Mouse (Mus musculus) left cerebral cortex, postnatal 4 days (tissue): ENCODE measurements around the gene Ly6g6f. TPM values are rescaled to one million over a fixed set of nuclear protein-coding genes. Genes with fewer than 3 reads are reported as not detected.

Source experiments
- DNase-seq: peaks from one replicate; pipeline ENCODE4 v3.0.0-alpha.2; 2022
- intact Hi-C: fragments of 180-260 bp; cut with DNase I; formaldehyde crosslinking; loops from one replicate; pipeline ENCODE4 v1.15.1; 2025
- total RNA-seq, 2 experiments: library from RNA; stranded (reverse); gene quantifications; 2 replicates each; pipeline ENCODE4 v1.2.3; 2021

Gene Ly6g6f
- total RNA-seq, 2 experiments from 2014 or later, result not detected

GRCm38 (mm10) chr17:35108097-35108496 lies 22.7 kb upstream of the Ly6g6f start, which contains the start of gene Ly6g5c:
Gene Ly6g5c, plus strand, starts transcription at chr17:35108279.
- DNase-seq, result peak; percentile 70
- intact Hi-C loops, result no loop called here

GRCm38 (mm10) chr17:35106522-35106921 lies 21.1 kb upstream of the Ly6g6f start:
- DNase-seq, result no peak
- intact Hi-C loops, result no loop called here

GRCm38 (mm10) chr17:35105740-35106389 lies 20.5 kb upstream of the Ly6g6f start:
- DNase-seq, result peak; percentile 71
- intact Hi-C loops, result no loop called here

- DNase-seq, result no peak
- intact Hi-C loops, result no loop called here
These were observed 19.3 kb upstream of the Ly6g6f start for GRCm38 (mm10) chr17:35104754-35105153.

- intact Hi-C loops, result no loop called here
- no peak for DNase-seq
These were observed 18.7 kb upstream of the Ly6g6f start for GRCm38 (mm10) chr17:35104079-35104478.

- intact Hi-C loops, result no loop called here
- no peak for DNase-seq
These were observed 17.8 kb upstream of the Ly6g6f start for GRCm38 (mm10) chr17:35103221-35103690.

GRCm38 (mm10) chr17:35102299-35102698 lies 16.9 kb upstream of the Ly6g6f start:
- intact Hi-C loops, result no loop called here

GRCm38 (mm10) chr17:35101161-35101560 lies 15.8 kb upstream of the Ly6g6f start:
- DNase-seq, result no peak
- intact Hi-C loops, result no loop called here

More at GRCm38 (mm10) chr17:35102299-35102698, 16.9 kb upstream of the Ly6g6f start:
- DNase-seq, result no peak

- intact Hi-C loops, result no loop called here
- DNase-seq, result no peak
These were observed 14.9 kb upstream of the Ly6g6f start for GRCm38 (mm10) chr17:35100196-35100765.

- intact Hi-C loops, result no loop called here
- DNase-seq, result peak; percentile 61
These were observed 11.8 kb upstream of the Ly6g6f start for GRCm38 (mm10) chr17:35097164-35097655.

GRCm38 (mm10) chr17:35096597-35096996 lies 11.2 kb upstream of the Ly6g6f start:
- intact Hi-C loops, result no loop called here
- no peak for DNase-seq

GRCm38 (mm10) chr17:35094475-35095365 lies 9.3 kb upstream of the Ly6g6f start:
- no peak for DNase-seq
- intact Hi-C loops, result no loop called here

GRCm38 (mm10) chr17:35092403-35093198 lies 7.2 kb upstream of the Ly6g6f start:
- DNase-seq, result no peak
- intact Hi-C loops, result no loop called here

GRCm38 (mm10) chr17:35090166-35090932 lies 4.9 kb upstream of the Ly6g6f start:
- DNase-seq, result peak; percentile 78
- intact Hi-C loops, result no loop called here

GRCm38 (mm10) chr17:35088825-35089644 lies 3.6 kb upstream of the Ly6g6f start, which contains the start of gene Abhd16a:
Gene Abhd16a, plus strand, starts transcription at chr17:35089263.
- intact Hi-C loops, result no loop called here
- DNase-seq, result peak; percentile 96

GRCm38 (mm10) chr17:35088151-35088550 lies 2.7 kb upstream of the Ly6g6f start:
- no peak for DNase-seq
- intact Hi-C loops, result no loop called here

- intact Hi-C loops, result no loop called here
- no peak for DNase-seq
These were observed 1.4 kb downstream of the Ly6g6f start for GRCm38 (mm10) chr17:35083929-35084497.

- DNase-seq, result no peak
- intact Hi-C loops, result no loop called here
These were observed 2.4 kb downstream of the Ly6g6f start for GRCm38 (mm10) chr17:35082841-35083576.
